Mouse (Mus musculus) activated CD4-positive, CD25-positive, alpha-beta regulatory T cell, adult 4 months (primary cell): Measurements from ENCODE around the gene Trnp1. TPM values are rescaled to one million over a fixed set of nuclear protein-coding genes. Genes with fewer than 3 reads are reported as not detected.

ENCODE experiments used
- ATAC-seq: one replicate; pipeline ENCODE4 v1.8.0; 2017
- polyA plus RNA-seq, 2 experiments: library from polyadenylated mRNA; unstranded; fragments of 100-300 nt; shearing (Covaris generic); gene quantifications; one replicate each; pipeline ENCODE4 v1.2.1; 2017

Gene Trnp1
- polyA plus RNA-seq, 2 experiments from 2014 or later: not detected

DNA sequence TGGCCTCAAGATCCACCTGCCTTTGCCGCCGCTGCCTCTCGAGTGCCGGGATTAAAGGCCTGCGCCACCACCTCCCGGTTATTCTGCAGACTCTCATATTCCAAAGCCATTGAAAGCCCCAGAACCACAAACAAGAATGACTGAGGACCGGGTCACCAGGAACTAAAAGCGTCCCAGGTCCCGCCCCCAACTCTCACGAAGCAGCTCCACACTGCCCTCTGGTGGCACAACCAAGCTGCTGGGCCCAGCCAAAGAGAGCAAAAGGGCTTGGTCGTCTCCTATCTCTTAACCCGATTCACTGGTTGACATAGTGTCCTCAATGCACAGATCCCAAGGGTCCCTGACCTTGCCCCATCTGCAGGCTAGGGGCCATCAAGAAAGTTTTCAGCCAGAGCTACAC, 3.9 kb downstream of the Trnp1 start:
- ATAC-seq: peak; percentile 74

DNA sequence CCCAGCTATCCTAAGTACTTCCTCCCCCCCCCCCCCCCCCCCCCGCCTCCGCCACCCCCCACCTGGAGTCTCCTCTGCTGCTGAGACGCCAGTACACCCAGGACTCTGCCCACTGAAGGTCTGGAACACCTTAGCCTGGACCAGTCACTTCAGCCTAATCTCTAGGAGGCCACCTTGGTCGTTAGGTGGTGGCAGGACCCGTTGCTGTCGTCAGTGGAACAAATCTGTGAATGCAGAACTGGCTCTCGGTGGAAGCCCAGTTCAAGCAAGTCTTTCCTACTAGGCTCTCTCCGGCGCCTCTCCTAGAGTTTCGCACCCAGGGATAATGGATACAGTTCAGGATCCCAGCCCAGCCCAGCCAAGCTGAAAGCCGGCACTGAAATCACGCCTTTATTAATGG, 4.5 kb downstream of the Trnp1 start:
- no peak for ATAC-seq

DNA sequence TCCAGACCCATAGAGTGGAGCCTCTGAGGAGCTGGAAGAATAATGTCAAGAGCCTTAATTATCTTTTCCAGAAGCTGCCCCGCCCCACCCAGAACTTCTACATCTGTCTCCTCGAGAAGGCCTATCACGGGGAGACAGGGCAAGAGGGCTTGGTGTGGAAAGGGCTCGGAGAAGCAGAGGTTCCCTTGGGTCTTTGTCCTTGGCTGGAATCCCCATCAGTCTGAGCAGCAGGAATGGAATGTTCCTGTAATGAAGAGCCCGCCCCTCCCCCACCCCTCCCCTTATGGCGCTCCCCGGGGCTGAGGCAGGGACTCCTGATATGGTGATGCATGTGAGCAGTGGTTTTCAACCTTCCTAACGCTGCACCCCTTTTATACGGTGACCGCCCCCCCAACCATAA, 6.5 kb downstream of the Trnp1 start:
- ATAC-seq: no peak

DNA sequence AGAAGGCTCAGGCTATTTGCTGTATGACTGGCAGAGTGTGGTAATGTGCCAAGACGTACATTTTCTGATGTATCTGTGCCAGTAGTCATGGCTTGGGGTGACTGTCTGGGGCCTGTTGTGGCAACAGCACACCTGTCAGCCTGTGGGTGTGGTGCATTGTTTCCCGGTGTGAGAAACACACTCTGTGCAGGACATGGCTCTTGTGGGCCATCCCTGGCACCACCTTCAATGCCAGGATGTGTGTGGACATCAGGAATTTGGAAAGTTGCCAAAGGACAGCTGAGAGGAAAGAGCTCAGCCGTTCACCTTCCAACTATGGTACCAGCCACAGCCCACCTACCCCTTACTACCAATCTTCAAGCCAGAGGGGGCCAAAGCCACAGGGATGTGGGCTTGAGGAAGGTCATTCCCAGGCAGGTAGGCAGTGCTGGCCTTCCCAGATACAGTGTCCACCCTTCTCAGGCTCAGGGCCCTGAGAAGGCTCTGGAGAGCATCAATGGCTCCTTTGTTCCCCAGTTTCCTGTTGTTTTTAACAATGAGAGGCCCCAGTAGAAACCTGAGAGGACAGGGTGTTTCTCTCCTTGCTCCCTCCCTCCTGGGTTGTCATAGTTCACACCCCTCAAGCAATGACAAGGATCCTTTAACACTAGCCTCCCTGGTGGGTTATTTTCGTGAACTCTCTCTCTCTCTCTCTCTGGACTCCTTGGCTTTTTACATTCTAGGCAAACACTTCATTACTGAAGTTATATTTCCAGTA, 8.7 kb downstream of the Trnp1 start:
- ATAC-seq: no peak

DNA sequence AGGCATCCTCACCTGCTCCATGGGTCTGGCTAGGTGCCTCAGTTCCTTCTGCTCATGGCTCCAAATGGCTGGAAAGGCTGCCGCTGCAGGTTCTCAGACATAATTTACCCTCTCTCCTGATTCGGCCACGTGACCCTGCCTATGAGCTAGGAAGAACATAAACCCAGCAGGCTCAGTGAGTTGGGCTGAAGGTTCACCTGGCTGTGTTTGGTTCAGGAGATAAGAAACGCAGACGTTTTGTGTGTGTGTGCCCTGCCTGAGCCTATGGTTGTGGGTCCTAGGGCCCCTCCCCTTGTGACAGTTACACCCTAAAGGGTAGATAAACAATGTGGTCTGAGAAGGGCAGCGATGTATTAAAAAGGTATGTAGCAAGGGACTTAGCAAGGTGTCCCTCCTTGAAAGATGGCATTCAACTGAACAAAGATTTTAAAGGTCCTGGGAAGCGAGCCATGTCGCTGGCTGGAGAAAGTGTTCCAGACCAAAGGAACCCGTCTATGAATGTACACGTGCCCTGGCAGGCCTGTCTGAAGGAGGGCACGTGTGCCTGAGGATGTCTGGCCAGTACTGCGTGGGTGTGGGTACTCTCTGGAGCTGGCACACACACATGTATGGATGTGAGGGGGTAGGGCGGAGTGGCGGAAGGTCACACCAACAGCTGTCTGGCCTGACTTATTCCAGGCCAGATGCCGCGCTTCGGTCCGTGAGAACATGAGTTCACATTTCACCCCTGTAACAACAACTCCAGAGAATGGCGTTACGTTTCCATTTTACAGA, 9.5 kb downstream of the Trnp1 start:
- ATAC-seq: no peak

DNA sequence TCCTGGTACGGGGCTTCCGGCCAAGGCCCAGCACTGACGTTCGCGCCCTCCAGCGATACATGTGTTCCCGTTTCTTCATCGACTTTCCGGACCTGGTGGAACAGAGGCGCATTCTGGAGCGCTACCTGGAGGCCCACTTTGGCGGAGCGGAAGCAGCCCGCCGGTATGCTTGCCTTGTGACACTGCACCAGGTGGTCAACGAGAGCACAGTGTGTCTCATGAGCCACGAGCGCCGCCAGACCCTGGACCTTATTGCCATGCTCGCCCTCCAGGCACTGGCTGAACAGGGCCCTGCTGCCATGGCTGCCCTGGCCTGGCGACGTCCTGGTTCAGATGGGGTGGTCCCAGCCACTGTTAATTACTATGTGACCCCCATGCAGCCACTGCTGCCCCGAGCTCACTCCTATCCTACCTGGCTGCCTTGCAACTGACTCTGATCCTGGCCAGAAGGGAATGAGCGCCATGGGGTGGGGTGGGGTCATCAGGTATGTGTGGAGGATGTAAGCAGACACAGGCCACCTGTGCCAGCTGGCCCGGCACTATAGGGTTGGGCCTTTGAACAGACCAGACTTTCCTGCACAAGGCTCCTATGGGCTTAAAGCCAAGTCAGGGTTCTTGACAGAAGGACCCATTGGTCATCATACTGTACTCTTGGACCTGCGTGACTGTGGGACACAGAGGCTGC, 11.5 kb downstream of the Trnp1 start:
- ATAC-seq: no peak

DNA sequence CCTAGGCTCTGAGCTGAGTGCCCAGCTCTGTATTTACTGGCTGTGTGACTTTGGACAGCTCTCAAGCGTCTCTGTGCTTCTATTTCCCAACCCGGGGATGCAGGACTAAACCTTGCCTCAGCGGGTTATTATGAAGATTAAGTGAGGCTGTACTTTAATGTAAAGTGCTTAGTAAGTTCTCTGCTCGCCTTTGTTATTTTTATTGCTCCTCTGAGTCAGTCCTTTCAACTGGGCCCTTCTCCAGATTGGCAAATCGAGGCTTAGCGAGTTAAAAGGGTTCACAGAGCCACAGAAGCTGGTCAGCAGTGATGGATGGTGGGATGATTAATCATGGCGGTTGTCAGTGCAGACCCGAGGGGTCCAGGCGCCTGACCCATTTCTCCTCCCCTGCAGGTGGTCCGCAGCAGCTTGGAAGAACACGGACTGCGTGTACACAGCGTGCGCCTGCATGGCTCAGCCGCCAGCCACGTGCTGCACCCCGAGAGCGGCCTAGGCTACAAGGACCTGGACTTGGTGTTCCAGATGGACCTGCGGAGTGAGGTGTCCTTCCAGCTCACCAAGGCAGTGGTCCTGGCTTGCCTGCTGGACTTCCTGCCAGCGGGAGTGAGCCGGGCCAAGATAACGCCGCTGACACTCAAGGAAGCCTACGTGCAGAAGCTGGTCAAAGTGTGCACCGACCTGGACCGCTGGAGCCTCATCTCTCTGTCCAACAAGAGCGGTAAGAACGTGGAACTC, 12.5 kb downstream of the Trnp1 start:
- no peak for ATAC-seq

DNA sequence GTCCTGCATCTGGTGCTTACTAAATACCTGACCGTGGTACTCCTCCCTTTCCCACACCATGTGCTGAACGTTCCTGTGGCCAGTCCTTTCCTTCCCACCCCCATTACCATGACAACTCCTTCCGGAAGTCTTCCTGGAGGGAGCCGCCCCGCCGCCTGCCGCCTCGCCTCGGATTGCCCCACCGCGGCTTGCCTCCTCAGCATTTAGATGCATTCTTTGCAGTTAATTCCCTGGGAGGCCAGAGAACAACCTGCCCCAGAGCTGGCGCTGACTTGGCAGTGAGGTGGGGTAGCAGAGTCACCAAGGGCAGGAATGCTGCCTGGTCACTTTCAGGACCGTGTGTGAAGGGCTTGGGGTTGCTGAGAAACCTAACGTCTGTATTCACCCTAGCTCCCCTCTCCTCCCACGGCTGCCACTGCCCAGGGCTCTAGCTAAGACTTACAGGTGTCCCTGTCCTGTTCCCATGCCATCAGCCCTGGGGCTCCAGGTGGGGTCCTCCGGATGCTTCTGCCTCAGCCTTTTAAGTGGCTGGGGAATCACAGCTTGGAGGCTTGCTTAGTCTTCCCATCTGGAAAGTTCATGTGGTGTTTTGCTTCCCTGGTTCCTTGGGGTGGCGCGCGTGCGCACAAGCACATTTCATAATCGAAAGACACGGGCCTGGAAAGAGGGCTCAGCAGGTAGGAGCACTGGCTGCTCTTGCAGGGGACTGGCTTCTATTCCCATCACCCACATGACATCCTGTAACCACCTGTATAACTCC, 13.9 kb downstream of the Trnp1 start:
- no peak for ATAC-seq

DNA sequence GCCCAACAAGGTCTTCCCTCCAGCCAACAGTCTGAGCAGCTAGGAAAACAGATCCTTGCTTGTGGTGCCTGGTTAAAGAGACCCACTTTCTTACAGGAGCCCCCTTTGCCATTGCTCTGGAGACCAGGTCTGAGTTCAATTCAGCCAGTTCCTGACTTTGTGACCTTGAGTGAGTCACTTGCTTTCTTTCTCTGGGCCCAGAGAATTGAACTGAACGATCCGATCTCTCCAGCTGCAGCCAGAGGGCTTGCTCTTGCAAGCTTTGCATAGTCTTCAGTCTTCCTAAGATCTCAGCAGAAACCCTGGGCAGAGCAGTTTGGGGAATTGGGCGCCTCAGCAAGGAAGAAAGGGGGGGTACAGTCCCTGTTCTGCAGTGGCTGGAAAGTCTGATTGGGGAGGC, 15.9 kb downstream of the Trnp1 start:
- ATAC-seq: no peak

DNA sequence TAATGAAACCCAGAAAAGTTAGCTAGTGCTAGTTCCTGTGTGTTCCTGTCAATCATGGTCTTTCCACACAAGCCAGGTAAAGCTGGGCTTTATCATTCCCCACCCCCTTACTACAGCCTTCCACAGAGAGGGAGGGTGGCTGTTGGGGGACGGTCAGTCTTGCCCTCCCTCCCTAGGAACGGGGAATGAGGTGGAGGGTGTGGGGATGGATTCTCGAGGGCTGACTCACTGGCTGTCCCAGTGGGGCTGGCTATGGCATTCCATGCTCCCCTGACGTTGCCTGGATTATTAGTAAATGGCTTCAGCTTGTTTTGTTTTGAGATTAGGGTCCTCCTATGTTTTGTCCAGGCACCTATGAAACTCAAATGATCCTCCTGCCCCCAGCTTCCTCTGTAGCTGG, 16.9 kb downstream of the Trnp1 start:
- ATAC-seq: no peak

DNA sequence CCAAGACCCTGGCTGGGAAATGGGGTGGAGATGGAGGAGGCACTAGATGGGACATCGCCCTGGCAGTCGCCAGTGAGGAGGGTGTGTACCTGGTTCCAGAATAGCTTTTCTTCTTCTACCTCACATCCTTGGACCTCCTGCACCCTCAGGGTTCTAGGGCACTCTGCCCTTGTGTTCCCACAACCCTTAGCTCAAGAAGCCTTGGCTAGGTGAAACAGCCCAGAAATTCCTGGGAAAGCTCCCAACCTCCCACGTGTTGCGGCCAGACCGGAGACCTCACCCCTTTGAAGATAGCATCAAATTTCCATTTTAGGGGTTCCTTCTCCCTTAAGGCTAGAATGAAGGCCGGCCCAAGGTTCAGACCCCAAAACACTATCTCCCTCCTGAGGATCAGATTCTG, 17.6 kb downstream of the Trnp1 start:
- no peak for ATAC-seq

DNA sequence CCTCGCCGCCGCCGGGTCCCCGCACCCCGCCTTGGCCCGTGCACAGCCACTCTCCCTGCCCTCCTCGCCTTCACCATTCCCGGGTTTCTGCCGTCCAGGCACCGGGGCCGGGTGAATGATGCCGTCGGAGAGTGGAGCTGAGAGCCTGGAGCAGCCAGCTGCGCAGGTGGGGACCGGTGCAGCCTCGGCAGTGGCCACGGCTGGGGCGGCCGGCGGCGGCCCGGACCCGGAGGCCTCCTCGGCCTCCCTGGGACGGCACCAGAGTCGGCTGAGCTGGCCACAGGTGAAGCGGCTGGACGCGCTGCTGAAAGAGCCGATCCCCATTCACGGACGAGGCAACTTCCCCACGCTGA, 18.2 kb downstream of the Trnp1 start:
- ATAC-seq: no peak

DNA sequence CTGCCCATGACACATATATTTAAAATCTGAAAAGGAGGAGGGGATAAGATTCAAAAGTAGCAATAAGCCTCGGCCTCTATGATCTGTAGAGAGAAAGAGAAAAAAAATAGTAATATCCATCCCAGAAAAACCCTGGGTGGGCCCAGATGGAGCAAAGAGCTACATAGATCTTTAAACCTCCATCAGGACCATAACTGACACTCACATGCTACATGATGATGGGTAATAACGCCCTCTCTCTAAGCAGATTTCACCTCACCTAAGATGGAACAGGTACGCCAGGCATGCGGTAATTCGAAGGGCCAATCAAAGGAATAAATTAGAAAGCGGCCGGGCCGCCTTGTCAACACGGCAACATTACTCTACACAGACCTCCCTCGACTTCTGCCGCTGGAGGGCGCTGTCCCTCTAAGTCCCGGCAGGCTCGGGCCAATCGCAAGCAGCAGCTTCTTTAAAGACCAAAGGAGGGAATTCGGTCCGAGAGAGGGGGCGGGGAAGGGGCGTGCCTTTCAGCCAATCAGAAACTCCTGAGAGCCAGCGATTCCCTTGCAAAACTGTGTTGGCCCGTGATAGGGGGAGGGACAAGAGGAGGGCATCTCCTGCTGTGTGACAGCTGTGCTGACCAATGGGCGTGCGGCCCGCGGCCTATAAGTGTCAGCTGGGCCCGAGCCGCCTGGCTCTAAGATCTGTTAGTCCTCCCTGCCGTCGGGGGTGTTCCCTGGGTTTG, 18.7 kb downstream of the Trnp1 start, which contains the start of gene Tent5b:
Tent5b (plus strand) TSS at position 675 of the 727 bp plus-strand sequence.
- peak; percentile 93 for ATAC-seq

DNA sequence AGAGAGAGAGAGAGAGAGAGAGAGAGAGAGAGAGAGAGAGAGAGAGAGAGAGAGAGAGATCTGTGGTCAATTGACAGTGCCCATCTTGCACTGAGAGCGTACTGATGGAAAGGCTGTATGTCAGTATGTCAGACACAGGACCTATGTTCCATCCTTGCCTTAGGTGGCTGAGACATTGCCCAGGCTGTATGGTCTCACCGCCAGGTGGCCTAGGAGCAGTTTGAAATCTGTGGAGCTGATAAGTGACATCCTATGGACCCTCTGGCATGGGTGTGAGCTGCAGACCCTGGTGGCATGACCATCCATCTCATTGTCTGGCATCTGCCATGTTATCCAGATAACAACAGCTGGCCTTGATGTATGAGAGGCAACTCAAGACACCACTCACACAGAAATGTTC, 24.5 kb downstream of the Trnp1 start:
- ATAC-seq: no peak

DNA sequence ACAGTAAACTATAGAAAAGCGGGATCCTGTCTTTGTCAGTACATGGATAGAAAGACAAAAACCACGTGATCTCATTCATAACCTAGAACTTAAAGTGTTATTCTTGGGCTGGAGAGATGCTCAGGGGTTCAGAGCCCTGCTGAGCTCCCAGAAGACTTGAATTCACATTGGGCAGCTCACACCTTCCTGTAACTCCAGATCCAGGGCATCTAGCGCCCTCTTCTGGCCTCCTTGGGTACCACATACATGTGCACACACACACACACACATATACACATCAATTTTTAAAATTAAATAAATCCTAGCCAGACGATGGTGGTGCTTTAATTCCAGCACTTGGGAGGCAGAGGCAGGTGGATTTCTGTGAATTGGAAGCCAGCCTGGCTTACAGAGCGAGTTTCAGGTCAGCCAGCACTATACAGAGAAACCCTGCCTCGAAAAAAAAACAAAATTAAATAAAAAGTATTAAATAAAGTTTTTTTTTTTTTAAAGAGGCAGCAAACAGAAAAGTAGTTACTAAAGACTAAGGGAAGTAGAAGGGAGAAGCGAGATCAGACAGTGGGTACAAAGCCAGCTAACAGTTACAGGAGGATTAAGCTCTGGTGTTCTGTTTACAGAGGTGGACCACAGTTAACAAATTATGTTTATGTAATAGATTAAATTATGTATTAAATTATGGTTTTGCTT, 27.1 kb downstream of the Trnp1 start:
- ATAC-seq: no peak

DNA sequence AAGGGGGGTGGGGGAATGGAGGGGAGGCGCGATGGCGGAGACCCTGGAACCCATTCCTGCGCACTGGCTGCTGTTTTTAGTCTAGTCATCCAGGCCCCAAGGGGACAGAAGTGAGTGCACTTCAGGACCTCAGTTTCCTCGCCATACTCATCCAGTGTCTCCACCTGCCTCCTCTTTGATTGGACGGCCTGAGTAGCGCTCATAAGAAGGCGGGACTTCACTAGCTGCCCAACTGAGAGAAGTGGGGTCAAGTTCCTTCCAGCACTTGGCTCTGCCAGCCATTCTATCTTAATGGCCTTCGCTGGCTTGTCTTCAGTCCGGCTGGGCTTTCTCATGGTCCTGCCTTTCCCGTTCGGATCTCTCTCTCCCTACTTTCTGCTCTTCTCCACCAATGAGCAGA, 29.2 kb downstream of the Trnp1 start:
- ATAC-seq: no peak

DNA sequence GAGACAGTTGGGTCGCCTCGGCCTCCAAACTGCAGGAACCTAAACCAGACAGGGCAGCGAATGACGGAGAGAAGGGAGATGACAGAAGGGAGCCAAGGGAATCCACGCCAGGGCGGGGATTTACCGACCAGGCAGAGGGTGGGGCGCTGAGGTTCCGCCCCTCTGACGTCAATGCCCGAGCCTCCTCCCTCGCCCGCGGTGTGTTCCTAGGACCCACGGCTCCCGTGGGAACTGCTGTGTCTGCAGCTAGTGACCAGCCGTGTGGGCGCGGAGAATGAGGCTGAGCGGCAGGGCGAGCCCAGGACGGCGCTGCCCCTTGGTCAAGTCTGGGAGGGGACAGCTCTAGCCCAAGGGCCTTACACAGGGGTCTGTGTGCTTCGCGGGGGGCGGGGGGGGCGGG, 30.3 kb downstream of the Trnp1 start:
- ATAC-seq: peak; percentile 82

DNA sequence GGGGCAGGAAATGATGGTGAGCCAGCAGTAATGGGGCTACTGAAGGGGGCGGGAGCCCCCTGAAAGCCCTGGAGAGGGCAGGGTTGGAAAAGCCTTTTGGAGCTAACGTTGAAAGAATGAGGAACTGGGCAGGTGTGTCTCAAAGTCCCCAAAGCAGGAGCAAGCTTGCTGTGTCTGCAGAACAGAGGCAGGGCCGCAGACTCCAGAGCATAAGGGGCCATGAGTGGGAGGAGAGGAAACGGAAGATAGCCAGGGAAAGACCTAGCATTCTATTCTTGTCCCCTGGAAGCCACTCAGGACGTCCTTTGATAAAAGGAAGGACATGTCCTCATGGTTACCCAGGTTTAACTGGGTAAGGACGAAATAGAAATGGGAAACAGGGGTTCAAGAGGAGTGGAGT, 35.2 kb downstream of the Trnp1 start:
- no peak for ATAC-seq

DNA sequence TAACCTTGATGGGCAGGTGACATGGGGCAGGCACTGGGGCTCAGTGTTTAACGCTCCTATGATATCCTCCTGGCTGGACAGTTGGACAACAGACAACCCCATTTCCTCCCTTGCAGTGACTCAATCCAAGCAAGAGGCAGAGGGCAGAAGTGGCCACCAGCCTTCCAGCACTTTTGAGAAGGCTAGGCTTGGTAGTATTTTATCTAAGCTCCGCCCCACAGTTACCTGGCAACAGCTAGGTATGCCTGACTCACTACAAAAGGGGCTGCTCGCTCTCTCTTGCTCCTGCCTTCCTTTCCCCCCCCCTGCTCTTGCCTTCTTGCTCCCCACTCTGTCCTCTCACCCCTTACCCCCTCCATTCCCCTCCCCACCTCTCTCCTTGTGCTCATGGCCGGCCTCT, 37.0 kb downstream of the Trnp1 start:
- ATAC-seq: no peak

DNA sequence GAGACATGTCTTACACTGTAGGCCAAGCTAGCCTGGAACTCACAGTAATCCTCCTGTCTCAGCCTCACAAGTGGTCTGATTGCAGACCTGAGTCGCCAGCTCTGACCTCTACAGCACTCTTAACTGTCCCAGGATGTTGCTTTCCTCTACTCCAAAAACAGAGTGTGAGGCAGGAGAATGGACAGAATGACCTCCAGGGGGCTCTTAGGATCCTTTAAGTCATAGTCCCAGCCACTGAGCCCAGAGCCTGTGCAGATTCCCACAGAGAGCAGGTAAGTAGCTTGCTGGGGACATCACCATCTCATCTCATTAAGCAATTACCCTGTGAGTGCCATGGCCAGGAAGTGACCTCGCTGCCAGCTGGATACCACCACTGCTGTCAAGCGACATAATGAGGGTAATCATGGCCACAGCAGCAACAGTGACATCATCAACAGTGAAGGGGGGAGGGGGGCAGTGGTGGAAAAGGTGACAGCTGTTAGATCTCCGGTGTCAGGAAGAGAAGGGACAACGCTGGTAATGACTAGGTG, 37.5 kb downstream of the Trnp1 start:
- no peak for ATAC-seq

DNA sequence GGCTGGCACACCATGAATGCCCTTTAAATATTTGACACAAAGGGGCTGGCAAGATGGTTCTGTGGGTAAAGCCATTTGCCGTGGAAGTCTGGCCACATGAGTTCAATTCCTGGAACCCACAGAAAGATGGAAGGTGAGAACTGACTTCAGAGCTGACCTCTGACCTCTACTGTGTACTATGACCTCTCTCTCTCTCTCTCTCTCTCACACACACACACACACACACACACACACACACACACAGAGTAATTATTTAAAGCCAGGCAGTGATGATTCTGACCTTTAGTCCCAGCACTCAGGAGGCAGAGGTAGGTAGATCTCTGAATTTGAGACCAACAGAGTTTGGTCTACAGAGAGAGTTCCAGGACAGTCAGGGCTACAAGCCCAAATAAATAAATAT, 38.3 kb downstream of the Trnp1 start:
- no peak for ATAC-seq
